1 mouse cellular context compared by ENCODE assay signal in genomic region chr15:83473832-83474465, GRCm38 (mm10).
TF ChIP-seq lines count a peak whose summit lies in the region.

No protein-coding gene starts in this region.

TF ChIP-seq in CH12.LX, 34 proteins besides CTCF, POLR2A, EP300 and RAD21 (continued from another document):
- TF ChIP-seq E2F4 (IDR thresholded peaks at IDR 0.05; ENCODE audit: insufficient replicate concordance, low read depth, low read length) (no peak), ZMIZ1 (IDR thresholded peaks at IDR 0.05; ENCODE audit: low read depth, low read length) (no peak), ZKSCAN1 (IDR thresholded peaks at IDR 0.05; ENCODE audit: borderline replicate concordance, low read depth, low read length) (no peak), SMC3 (IDR thresholded peaks at IDR 0.05; ENCODE audit: low read depth, low read length) (no peak), RCOR1 (conservative IDR thresholded peaks at IDR 0.05; ENCODE audit: low read depth, low read length) (no peak), MYC (IDR thresholded peaks at IDR 0.05; ENCODE audit: low read depth, low read length) (0 out of 2 replicates have a peak, but pooled peaks have one; percentile 39), TCF12 (IDR thresholded peaks at IDR 0.05; ENCODE audit: low read depth, low read length) (peak; percentile 64; the same call in 1 of the 2 replicates), KAT2A (IDR thresholded peaks at IDR 0.05; ENCODE audit: insufficient replicate concordance, low read length) (no peak), NRF1 (IDR thresholded peaks at IDR 0.05; ENCODE audit: low read depth, low read length) (no peak), ETS1 (conservative IDR thresholded peaks at IDR 0.05; ENCODE audit: low read depth, low read length) (peak; percentile 70)
